Mouse (Mus musculus) small intestine, adult 10 weeks (tissue): ENCODE results near the gene Teddm1b. TPM values are rescaled to one million over a fixed set of nuclear protein-coding genes. Genes with fewer than 3 reads are reported as not detected.

Source experiments
- polyA plus RNA-seq: library from polyadenylated mRNA; stranded (reverse); fragments of 350-450 nt; fragmentation: Illumina TruSeq; extraction: RNeasy Lipid Tissue Mini Kit (QIAGEN cat#74804); gene quantifications from one replicate; pipeline ENCODE4 v1.2.3, GENCODE M21; 2014; ENCODE audit warnings: low replicate concordance

Gene Teddm1b
- polyA plus RNA-seq, result not detected

DNA sequence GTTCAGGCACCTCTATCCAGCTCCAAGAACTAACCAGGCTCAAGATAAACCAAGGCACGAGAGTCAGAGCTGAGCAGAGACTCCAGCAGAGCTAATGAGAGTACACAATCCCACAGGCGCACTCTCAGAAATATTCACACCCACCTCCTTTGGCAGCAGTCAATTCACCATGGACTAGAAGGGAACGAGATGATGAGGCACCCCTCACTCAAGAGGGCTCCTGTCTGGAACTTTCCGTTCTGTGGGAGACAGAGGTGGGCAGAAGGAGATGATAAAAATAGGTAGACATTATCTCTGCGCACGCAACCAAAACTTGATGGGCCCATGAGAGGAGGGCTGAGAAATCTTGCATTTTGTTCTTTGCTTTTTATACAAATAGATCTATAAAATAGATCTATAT, at the start of gene Teddm1b:
Teddm1b (plus strand) TSS at position 301 of the 400 bp plus-strand sequence.

DNA sequence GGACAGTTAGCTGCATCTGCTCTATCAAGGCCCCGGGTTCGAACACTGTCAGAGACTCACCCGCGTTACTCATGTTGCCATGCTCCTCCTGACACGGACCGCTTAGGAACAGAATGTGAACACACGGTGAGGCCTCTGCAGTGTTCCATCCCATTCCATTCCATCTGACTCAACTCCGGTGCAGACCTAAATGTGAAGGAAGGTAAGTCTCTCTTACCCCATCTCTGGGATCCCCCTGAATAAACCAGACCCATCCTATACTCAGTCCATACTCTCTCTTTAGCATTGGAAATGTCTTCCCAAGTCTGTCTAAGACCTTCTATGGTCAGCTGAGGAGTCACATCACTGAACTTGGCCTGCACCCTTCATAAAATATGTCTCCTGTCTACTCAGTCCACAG, 30.1 kb upstream of the Teddm1b start, which contains the start of gene Rgsl1:
Rgsl1 (minus strand) TSS at position 101 of the 400 bp plus-strand sequence.

DNA sequence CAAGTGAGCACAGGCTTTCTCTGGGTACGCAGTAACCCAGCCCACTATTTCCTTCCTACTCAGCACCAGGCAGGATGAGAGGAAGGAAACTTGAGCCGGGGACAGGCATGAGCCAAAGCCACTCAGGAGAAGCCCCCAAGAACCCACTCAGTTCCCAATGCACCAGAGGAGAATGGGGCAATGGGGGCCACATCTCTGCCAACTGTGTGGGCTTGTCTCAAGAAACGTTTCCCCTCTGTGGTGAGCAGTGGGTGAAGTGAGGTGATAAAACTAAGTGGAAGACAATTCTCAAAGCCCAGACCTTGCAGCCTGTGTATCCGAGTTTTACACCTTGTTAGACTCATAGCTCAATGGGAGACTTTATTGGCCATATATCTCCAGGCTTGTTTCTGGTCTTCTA, 17.3 kb downstream of the Teddm1b start, which contains the start of gene Teddm1a:
Teddm1a (plus strand) TSS at position 301 of the 400 bp plus-strand sequence.

DNA sequence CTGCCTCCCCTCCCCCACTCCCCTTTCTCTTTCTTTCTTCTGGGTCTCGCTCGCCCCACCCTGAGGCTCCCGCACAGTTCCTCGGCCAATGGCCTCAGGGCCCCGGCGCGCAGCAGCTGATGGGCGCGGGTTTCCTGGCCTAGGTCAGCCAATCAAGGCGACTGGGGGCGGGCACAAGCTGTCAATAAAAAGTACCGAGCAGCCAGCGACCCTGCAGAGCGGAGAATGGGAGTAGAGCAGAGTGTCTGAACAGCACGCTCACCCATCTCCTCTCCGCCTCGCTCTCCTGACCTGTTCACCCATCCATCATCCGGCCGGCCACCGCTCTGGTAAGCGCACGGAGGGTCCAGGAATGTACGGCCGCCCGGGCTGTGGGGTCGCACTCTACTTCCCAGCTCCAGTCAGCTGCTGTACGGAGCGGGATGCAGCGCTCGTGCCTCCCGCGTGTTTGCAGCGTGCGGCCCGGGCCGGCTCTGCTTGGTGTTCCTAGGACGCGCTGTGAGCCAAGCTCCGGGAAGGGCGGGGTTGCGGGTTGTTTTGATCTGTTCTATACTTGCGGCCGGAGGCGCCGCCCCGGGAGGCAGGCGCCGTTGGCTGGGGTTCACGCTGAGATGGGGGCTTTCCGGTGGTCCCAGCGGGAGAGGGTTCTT, 25.7 kb downstream of the Teddm1b start, which contains the start of the genes Glul and Teddm2:
Glul (plus strand) TSS at position 214 of the 650 bp plus-strand sequence.
Teddm2 (minus strand) TSS at position 498 of the 650 bp plus-strand sequence.

Other genes starting within 250 kb of the Teddm1b start
- not detected for gene Rgs8, start 221.3 kb upstream of the Teddm1b start, polyA plus RNA-seq
- not detected for gene Rgs16, start 134.0 kb upstream of the Teddm1b start, polyA plus RNA-seq
- 148 TPM for gene Rnasel, start 124.9 kb upstream of the Teddm1b start, polyA plus RNA-seq
- gene Rgsl1, start 30.2 kb upstream of the Teddm1b start, polyA plus RNA-seq, result not detected
- gene Teddm1a, start 17.4 kb downstream of the Teddm1b start, polyA plus RNA-seq, result not detected
- gene Glul, start 25.6 kb downstream of the Teddm1b start, polyA plus RNA-seq, result 36.3 TPM
- gene Teddm2, start 25.9 kb downstream of the Teddm1b start, polyA plus RNA-seq, result 0.19 TPM